Mouse (Mus musculus): ENCODE measurements around the gene Syn1.

The Syn1 gene

DNA sequence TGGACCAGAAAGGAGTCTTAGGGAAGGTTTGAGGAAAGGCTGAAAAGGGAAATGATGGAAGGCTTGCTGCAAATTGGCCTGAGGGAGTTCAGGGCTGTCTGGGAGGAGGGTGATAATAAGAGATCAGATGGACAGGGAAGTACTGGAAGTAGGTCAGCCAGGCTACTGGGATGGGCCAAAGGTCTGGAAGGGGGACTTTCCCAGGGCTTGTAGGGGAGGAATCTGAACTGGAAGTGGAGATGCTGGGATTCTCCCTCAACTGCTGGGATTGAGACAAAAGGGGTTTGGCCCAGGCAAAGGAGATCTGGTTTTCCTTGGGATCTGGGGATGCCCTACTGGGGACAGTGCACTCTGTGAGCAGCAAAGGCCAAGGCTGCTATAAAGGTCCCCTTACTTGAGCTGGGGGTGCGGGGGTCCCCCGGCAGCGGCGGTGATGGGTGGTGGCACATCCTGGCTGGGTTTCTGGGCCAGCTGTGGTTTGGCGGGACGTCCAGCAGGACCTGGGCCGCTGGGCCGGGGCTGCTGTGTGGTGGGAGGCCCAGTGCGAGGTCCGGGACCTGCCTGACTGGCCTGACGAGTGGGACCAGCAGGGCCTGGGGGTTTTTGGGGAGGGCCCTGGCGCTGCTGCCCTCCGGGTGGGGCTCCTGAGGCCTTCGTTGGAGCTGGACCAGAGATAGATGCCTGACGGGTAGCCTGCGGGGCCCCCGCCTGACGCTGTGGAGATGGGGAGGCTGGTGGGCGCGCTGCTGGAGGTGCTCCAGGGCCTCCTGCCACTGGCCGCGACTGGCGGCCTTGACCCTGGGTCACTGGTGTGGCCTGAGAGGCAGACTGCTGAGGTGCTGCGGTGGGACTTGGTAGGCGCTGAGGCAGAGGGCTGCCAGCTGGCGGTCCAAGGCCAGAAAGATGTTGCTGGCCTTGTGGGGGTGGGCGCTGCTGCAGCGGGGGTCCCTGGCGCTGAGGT is 58.4 kb downstream of the Syn1 start:
- peak; percentile 50 for DNase-seq (ENCODE audit: inconsistent ontology term)

DNA sequence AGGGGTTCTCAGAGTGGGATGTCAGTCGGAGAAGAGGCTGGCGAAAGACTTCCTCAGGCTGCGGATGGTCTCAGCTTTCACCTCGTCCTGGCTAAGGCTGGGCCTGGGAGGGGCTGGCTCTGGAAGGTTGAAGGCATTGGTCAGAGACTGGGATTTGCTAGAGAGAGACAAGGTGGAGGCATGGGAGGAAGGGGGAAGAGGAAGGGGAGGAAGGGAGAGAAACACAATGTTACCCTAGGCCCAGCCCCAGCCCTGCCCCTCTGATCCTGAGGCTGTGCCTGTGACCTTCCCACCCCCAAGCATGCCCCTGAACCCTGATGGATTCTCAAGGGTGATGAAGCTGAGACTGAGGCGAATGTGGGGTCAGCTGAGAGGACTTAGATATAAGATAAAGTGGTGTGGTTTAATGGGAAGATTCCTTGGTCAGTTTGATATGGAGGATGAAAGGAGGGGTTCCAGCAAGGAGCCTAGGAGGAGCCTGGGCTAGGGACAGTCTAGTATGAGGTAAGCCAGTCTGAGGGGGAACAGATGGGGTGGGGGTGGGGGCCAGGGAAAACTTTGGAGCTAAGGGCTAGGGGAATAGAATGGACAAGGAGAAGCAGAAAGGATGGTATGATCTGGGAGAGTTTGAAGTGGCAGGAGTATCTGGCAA is 59.2 kb downstream of the Syn1 start:
- DNase-seq (ENCODE audit: inconsistent ontology term): no peak

DNA sequence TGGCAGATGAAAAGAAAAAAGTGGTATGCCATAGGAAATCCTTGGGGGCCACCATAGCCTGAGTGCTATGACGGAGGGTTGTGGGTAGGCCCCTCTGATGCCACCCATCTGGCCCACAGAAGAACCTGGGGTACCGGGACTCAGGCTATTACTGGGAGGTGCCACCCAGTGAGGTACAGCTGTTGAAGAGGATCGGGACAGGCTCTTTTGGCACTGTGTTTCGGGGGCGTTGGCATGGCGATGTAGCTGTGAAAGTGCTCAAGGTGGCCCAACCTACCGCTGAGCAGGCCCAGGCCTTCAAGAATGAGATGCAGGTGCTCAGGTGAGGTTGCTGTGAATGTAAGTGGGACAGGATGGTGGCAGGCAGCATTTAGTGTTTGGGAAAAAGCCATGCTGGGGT is 67.0 kb downstream of the Syn1 start:
- DNase-seq (ENCODE audit: inconsistent ontology term): no peak

DNA sequence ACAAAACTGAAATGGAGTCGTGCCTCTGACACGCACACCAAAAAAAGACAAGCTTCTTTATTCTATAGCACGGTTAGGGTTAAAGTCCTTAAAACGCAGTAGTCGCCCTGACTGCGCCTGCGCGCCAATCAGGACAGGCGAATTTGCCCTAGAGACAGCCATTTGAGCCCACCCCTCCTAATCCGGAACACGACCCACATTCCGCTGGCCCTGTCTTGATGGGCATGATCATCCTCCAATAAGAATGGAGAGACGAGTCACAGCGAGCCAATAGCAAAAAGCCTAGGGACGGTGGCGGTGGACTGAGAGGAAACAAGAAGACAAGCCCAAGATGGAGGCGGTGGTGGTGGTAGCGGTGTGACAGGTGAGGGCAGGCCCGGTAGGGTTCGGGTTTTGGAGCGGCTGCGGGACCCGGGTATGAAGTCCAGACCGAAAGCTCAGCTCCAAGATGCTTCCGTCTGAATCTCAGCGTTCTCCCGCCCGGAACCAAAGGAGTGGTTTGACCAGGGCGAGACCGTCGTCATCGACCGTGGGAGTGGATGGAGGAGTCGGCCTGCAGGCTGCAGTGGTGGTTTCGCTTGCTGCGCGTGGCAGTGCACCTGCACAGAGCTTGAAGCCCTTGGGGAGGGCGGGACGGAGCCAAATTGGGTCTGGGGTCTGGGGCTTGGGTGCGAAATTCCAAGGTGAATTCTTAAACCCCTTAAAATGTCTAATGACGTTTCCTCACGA is 72.4 kb downstream of the Syn1 start:
- DNase-seq (ENCODE audit: inconsistent ontology term): peak; percentile 94

DNA sequence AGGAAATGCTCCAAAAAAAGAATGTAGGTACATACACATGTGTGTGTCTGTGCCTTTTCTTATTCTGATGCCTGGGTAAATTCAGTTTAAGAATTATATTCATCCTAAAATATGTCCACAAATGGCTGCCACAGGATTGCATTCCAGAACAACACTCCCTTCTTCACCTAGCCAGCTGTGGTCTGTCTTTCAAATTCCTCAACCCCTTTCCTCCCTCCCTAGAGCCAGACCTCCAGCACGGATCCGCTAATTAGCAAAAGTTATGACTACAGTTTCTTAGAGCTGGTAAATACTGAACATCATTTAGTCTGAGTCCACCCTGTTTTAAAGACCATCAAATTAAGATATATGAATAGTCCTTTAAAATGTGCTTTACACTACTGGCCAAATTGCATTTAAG is 73.0 kb downstream of the Syn1 start:
- peak; percentile 27 for DNase-seq (ENCODE audit: inconsistent ontology term)

DNA sequence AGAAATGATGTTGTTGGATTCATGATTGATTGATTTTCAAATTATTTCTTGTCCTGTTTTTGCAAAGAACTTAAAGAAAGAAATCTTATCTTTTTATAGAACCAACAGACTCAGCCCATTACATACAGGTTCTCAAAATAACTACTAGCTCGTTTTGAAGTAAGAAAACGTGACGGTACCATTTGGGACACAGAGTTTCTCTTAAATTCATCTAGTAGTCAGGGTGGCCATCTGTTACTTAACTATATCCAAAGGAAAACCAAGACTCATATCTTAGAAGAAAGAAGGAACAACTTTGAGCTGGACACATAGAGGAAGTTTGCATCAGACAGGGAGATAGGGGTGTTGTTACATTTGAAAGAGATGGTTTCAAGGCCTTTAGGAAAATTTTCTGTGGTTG is 73.6 kb downstream of the Syn1 start:
- DNase-seq (ENCODE audit: inconsistent ontology term): no peak

DNA sequence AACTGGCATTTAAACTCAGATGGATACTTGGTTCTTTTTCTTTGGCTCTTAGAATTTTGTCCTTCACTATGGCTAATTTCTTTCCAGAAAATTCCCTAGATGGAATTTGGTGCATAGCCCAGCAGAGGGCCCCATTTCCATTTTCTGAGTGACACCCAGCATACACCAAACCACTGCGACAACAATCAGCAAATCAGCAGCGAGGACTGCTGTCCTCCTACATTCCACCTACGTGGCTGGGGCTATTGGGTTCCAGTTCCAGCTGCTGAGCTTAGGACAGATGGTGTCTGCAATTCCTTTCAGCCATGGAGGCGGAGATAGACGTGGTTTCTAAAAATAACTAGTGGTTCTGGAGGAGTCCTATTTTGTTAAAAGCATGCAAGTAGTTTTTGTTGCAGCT is 91.9 kb downstream of the Syn1 start:
- peak; percentile 55 for DNase-seq (ENCODE audit: inconsistent ontology term)

DNA sequence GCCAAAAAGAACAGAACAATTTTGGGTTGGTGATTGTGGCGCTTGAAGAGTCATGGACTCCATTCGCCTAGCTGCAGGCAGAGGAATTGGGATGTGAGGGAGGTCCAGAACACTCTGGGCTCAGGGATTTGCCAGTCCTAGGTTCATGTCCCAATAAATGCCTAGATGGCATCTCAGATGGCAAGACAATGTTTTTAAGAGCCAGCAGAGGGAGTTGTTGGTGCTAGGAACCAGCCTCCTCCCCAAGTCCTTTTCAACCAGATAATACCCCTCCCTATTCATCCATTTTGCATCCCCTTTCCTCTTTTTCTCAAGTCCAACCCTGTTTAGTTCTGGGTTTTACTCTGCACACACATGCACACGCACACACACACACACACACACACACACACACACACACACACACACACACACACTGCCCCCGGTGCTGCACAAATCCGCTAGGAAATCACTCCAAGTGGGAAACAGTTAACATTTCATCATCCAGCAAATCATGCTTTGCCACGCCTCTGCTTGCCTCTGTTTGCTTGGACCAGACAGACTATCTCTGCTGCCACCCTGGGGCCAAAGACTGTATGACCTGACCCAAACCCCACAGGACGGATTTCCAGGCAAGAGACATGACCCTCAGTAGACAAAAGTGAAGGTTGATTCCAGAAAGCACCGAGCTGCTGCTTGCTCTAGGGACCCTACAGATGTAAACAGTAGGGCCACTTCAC is 100.9 kb downstream of the Syn1 start:
- DNase-seq (ENCODE audit: inconsistent ontology term): peak; percentile 60

DNA sequence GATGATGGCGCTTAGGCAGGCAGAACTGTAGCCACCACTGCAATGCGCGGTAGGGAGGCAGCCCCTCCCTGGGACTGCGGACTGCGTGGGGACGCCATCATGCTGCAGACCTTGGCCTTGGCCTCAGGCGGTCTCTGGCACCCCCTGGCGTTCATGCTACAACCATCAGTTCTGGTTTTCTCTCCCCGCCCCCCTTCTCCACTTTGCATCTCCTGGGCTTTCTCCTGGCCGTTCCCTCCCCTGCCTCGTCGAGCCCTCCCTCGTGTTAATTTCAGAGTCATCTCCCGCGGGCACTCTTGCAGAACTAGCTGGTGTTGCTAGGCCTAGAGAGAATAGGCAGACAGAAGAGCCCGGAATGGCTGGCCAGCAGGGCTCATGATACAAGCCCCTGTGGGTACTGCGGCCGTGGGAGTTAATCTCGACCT is 101.6 kb downstream of the Syn1 start:
- DNase-seq (ENCODE audit: inconsistent ontology term): peak; percentile 84

DNA sequence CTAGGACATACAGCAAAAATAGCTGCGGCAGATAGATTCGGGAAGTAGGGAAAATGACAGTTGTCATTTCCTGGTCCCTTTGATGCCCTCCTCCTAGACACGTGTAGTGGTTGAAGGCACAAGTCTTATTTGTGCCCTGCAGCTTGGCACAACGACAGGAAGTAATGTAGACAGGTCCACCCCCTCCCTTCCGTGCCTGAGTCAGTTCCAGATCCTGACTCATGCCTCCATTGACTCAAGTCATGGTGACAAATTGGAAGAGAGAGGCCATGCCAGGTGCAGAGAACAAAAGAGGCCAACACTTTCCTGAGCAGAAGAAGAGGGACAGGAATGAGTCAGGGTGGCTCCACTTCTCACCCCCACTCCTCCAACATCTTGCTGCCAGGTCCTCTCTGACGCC is 103.8 kb downstream of the Syn1 start:
- DNase-seq (ENCODE audit: inconsistent ontology term): peak; percentile 93
